Mouse (Mus musculus) layer of hippocampus, adult 9-11 months (tissue): ENCODE results near the gene Alg12.
"Not testable (repeated sequence)": the region's sequence is repeated elsewhere in the genome, so short reads cannot be mapped to it uniquely, and the experiment has no call there.

Experiments used
- DNase-seq: peaks from one replicate; pipeline ENCODE4 v3.0.0; 2022

Alg12 gene

GRCm38 (mm10) chr15:88768537-88768936, 50.6 kb downstream of the Alg12 start:
- no peak for DNase-seq

DNA sequence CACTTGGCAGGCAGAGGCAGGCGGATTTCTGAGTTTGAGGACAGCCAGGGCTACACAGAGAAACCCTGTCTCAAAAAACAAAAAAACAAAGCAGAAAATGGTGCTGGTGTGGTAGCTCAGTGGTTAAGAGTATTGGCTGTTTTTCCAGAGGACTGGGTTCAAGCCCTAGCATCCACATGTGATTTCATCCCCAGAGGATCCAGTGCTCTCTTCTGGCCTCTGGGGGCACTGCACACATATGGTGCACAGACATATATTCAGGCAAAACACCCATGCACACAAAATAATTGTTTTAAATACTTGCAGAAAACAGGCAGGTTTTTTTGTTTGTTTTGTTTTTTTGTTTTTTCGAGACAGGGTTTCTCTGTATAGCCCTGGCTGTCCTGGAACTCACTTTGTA, 53.0 kb downstream of the Alg12 start:
- not testable (repeated sequence) for DNase-seq

- DNase-seq: no peak
Measured at GRCm38 (mm10) chr15:88761551-88761950, 57.6 kb downstream of the Alg12 start.

DNA sequence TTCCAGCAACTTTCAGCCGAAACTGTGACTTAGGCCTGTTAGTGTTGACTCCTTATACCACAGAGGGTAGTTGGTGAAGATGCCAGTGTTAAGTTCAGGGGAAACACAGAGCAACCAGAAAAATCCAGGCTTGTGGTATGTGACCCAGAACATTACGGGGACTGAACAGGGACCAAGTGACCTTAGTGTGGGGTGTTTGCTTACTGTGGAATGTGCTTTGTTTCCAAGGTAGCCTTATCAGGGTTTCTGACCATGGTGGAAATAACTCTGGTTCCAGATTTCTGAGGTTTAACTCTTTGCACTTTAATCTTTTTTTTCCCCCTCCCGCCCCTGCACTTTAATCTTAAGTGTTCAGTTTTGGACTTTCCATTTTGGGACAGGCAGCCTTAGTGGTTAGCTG, 61.1 kb downstream of the Alg12 start:
- DNase-seq: no peak

GRCm38 (mm10) chr15:88755761-88756160, 63.4 kb downstream of the Alg12 start:
- no peak for DNase-seq
